ENCODE assay signal across 18 mouse cellular contexts in the genomic region with DNA sequence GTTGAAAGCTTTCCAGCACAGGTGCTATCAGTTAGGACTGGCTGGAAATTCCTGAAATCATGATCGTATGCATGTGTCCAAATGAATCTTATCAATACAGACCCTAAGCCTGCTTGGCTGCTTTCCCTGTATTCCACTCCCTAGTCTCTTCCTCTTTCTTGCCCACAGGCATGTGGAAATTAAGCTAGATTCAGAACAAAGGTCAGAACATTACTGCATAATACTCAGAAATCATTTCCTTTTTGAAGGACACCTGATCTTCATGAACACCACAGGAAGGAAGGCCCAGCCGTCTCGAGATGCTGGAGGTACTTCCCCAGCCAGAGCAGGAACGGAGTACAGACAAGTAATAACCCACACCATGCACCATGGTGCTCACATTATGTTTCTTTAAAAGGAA. TPM values are rescaled to one million over a fixed set of nuclear protein-coding genes. Genes with fewer than 3 reads are reported as not detected.
DNase-seq lines count a peak whose midpoint lies in the region; ATAC-seq and TF ChIP-seq lines count a peak whose summit lies in the region.
"Had no signal": no experiment of that assay in that cellular context is flagged by ENCODE, and none has a peak within 500 bp of the region (broad histone marks: within the 10 kb centered on the region; RNA-seq: fewer than 3 reads in every experiment).

No protein-coding gene starts in this region.

- no peaks in the 10 kb centered on the region for H3K9me3 ChIP-seq in heart, embryonic 10.5 days
- no peaks in the 10 kb centered on the region for H3K9me3 ChIP-seq in intestine, postnatal 0 days (ENCODE audit: control insufficient read depth)
- H3K9me3 ChIP-seq in forebrain, postnatal 0 days (ENCODE audit: low read length) = no peaks in the 10 kb centered on the region
- H3K9me3 ChIP-seq: forebrain, embryonic 12.5 days; heart, embryonic 13.5 days had no signal

- H3K36me3 ChIP-seq in heart, embryonic 10.5 days = no peaks in the 10 kb centered on the region
- no peaks in the 10 kb centered on the region for H3K36me3 ChIP-seq in intestine, postnatal 0 days (ENCODE audit: control insufficient read depth, insufficient read depth)
- peaks cover 11% of the 10 kb centered on the region; the same call in 1 of the 2 replicates for H3K36me3 ChIP-seq in forebrain, postnatal 0 days (ENCODE audit: insufficient read depth)

- TF ChIP-seq CTCF in intestine, postnatal 0 days (IDR thresholded peaks at IDR 0.05; ENCODE audit: low read depth) = no peak
- no peak for TF ChIP-seq CTCF in forebrain, postnatal 0 days (IDR thresholded peaks at IDR 0.05; ENCODE audit: low read depth)

- H3K27me3 ChIP-seq in heart, embryonic 10.5 days (ENCODE audit: insufficient read depth, poor library complexity, severe bottlenecking) = no peaks in the 10 kb centered on the region
- no peaks in the 10 kb centered on the region for H3K27me3 ChIP-seq in intestine, postnatal 0 days (replicated peaks; ENCODE audit: control insufficient read depth, insufficient read depth, low read length)
- no peaks in the 10 kb centered on the region for H3K27me3 ChIP-seq in forebrain, postnatal 0 days (ENCODE audit: insufficient read depth, low read length)
- H3K27me3 ChIP-seq: forebrain, embryonic 12.5 days; heart, embryonic 13.5 days had no signal

- H3K4me2 ChIP-seq in intestine, postnatal 0 days (replicated peaks; ENCODE audit: low read depth) = no peak overlapping the region
- no peak overlapping the region for H3K4me2 ChIP-seq in forebrain, postnatal 0 days (ENCODE audit: low read depth)
- H3K4me2 ChIP-seq: forebrain, embryonic 12.5 days; heart, embryonic 13.5 days had no signal

- ATAC-seq in intestine, postnatal 0 days = peak; percentile 28; the same call in 1 of the 2 replicates
- ATAC-seq in forebrain, postnatal 0 days = no peak
- ATAC-seq: midbrain, embryonic 16.5 days had no signal

- H3K27ac ChIP-seq in heart, embryonic 10.5 days = no peak overlapping the region
- no peak overlapping the region for H3K27ac ChIP-seq in intestine, postnatal 0 days (ENCODE audit: low read depth, low read length)
- no peak overlapping the region for H3K27ac ChIP-seq in forebrain, postnatal 0 days (ENCODE audit: low read depth, low read length)
- H3K27ac ChIP-seq: forebrain, embryonic 12.5 days; heart, embryonic 13.5 days; stomach, postnatal 0 days had no signal

- H3K4me1 ChIP-seq in heart, embryonic 10.5 days = peaks cover 26% of the 10 kb centered on the region
- H3K4me1 ChIP-seq in intestine, postnatal 0 days (replicated peaks; ENCODE audit: control insufficient read depth, insufficient read depth, low read length) = no peaks in the 10 kb centered on the region
- no peaks in the 10 kb centered on the region for H3K4me1 ChIP-seq in forebrain, postnatal 0 days (ENCODE audit: insufficient read depth)
- H3K4me1 ChIP-seq: forebrain, embryonic 12.5 days had no signal

- H3K4me3 ChIP-seq in heart, embryonic 10.5 days = no peak overlapping the region
- no peak overlapping the region for H3K4me3 ChIP-seq in intestine, postnatal 0 days (ENCODE audit: low read depth, low read length)
- no peak overlapping the region for H3K4me3 ChIP-seq in forebrain, postnatal 0 days (ENCODE audit: low read depth, low read length)
- H3K4me3 ChIP-seq: forebrain, embryonic 12.5 days; heart, embryonic 13.5 days had no signal

- DNase-seq in heart, adult 11 months = peak; percentile 86
- no peak for DNase-seq in heart, embryonic 10.5 days (ENCODE audit: low spot score)
- DNase-seq in spleen, postnatal 36 days (ENCODE audit: low spot score in 2 of 2) = peak; percentile 47 to 54
- DNase-seq in spleen, adult 12 weeks (ENCODE audit: low spot score) = no peak
- no peak for DNase-seq in embryo, embryonic 11 days
- DNase-seq in urinary bladder, postnatal 10 days (ENCODE audit: low spot score) = no peak
- no peak for DNase-seq in forebrain, postnatal 0 days
- DNase-seq: cerebellum, adult 9-11 months; heart, postnatal 36 days; layer of hippocampus, postnatal 36 days; left cerebral cortex, postnatal 4 days; right cerebral cortex, adult 18-20 months; thymus, postnatal 14 days had no signal

- H3K9ac ChIP-seq in intestine, postnatal 0 days (ENCODE audit: low read depth, low read length) = no peak overlapping the region
- no peak overlapping the region for H3K9ac ChIP-seq in forebrain, postnatal 0 days
- H3K9ac ChIP-seq: forebrain, embryonic 12.5 days; heart, embryonic 13.5 days had no signal

- 71% methylated on average over 4 of the region's 4 CpGs for WGBS in heart, embryonic 10.5 days
- 30% methylated on average over 4 of the region's 4 CpGs for WGBS in intestine, postnatal 0 days
- 90% methylated on average over 4 of the region's 4 CpGs for WGBS in forebrain, postnatal 0 days

RNA-seq across cellular contexts. Expression of a gene that starts 29.0 kb away (rescaled TPM):
- polyA plus RNA-seq in heart, embryonic 10.5 days (2016; fragmentation: Nextera tagmentation; extraction: Ambion mirVana) = 35.8 and 46.4 TPM in 2 replicates
- 29.8 and 33.9 TPM in 2 replicates for polyA plus RNA-seq in intestine, postnatal 0 days (2015; fragmentation: Nextera tagmentation; extraction: Ambion mirVana)
- total RNA-seq in forebrain, postnatal 0 days (2014; rRNA removed) = 29.9 and 33.6 TPM in 2 replicates
- 35.5 and 39.4 TPM in 2 replicates for polyA plus RNA-seq in forebrain, postnatal 0 days (2015; fragmentation: Nextera tagmentation; extraction: Ambion mirVana)

RNA-seq across cellular contexts. Expression of a gene that starts 29.2 kb away (rescaled TPM):
- 24.5 and 27.3 TPM in 2 replicates for polyA plus RNA-seq in heart, embryonic 10.5 days (2016; fragmentation: Nextera tagmentation; extraction: Ambion mirVana)
- polyA plus RNA-seq in intestine, postnatal 0 days (2015; fragmentation: Nextera tagmentation; extraction: Ambion mirVana) = 15.1 and 16.9 TPM in 2 replicates
- 16.7 and 19.5 TPM in 2 replicates for total RNA-seq in forebrain, postnatal 0 days (2014; rRNA removed)
- 58.0 and 66.7 TPM in 2 replicates for polyA plus RNA-seq in forebrain, postnatal 0 days (2015; fragmentation: Nextera tagmentation; extraction: Ambion mirVana)

Comparison
In these comparisons a context has a peak if more than half of its experiments do, and no peak if none do; other contexts are left out.
1. DNase-seq: peak in heart, adult 11 months (single experiment) and spleen, postnatal 36 days (2 of 2); none in heart, embryonic 10.5 days (single experiment), spleen, adult 12 weeks (single experiment), embryo, embryonic 11 days (single experiment), urinary bladder, postnatal 10 days (single experiment) and forebrain, postnatal 0 days (single experiment).